Mouse (Mus musculus): ENCODE measurements at regions not wholly inside any gene's neighbourhood (a gene's known extent, or its start where the extent isn't known, plus 50 kb on each side); places are given as distances from the start of the nearest gene placed in this dataset.

DNA sequence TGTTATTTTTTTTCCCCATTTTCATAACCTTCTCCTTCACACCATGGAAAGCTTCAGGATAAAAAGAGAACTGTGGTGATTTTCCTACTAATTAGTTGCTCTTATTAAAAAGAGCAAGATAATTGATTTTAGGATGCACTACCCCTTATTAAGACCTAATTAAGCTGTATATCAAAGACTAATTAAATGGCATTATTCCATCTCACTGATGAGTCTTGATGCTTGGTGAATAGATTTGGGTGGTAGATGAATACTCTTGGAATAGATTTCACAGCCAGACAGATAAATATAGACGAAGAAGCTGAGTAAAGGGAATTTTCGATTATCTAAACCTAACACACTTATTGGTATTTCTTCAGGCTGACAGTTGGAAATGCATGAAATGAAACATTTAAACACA, 346.5 kb upstream of the Tenm2 start:
- DNase-seq: no peak

DNA sequence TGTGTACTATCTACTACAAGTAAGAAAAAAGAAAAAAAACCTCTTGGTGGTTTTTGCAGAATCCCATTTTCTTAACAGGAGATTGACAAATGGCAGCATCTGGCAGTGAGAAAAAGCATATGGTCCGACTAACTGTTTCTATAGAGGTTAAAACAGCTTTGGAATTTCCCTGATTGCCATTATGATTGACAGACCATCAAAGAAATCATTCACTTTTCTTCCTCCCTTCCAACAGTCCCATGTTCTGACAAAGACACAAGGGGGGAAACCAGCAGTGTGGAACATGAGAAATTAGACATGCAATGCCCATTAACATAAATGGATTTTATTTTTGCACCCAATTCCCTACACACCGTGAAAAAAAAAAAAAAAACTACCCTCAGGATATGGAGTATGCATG, 297.9 kb upstream of the Tenm2 start:
- no peak for DNase-seq

DNA sequence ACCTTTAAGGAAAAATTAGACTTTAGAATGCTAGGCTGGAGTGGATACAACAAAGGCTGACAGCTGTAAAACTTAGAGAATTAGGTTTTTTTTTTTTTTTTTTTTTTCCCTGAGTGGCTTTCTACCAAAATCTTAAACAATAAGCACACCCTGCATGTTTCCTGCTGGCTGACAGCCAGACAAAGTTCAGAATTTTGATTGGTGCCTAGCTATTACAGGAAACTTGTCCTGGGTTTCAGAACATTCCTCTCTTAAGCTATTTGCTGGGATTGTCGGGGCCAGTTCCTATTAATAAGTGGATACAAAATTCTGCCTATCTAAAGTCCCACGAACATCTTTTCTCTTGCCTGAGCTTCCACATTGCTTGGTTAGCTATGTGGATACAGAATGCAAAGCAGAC, 296.7 kb upstream of the Tenm2 start:
- peak; percentile 7 for DNase-seq

DNA sequence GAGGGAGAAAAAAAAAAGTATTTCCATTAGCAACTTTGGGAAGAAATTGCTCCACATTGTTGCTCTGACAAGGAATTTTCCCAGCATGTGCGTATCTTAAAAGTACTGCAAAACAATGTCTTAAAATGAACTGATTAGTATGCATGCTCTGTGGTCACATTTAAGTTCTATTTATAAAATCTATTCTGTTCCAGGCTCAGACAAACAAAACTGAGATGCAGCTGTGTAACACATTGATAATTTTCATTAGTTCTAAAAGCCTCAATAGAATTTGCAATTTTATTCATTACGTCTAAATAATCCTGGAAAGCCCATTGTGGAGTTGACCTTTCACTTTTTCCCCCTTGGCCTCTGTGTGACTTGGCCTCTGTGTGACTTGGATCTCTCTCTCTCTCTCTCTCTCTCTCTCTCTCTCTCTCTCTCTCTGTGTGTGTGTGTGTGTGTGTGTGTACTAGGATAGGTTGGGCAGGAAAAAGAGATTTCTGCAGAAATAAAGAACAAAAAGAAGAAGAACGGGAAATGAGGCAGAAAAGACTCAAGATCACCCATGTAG, 262.8 kb upstream of the Tenm2 start:
- DNase-seq: no peak

DNA sequence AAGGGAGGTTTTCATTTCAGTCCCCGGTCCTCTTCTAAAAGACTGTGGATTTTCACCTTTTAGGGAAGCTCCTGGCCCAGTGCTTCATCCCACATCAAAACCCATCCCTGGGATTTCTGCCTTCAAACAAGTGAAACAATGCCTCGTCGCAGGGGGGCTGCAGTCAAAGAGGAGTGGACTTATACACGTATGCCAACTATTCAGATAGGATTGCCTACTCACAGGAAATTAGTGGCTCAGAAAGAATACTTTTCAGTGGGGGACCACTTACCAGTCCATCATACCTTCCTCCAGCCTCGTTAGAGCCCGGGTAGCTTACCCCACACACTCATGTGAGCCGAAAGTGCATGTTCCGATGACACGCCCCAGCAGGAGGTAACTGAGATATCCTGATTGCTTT, 262.1 kb upstream of the Tenm2 start:
- no peak for DNase-seq

DNA sequence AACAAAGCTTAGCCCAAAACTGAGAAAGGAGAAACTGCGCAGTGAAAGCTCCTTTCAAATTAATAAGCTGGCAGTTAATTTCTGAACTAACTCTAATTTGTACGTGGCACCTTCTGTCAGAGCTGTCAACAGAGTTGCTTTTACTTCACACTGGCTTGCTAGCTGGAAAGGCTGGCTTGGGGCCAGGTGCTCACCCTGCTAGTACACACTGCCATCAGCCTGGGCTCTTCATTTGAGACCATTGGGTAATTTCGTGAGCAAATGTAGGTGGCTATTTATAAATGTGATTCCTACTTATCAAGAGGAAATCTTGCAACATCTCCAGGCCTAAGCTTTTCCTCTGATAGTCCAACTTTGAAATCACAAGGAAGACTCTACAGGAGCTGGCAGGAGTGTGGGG, 244.5 kb upstream of the Tenm2 start:
- DNase-seq: peak; percentile 7

DNA sequence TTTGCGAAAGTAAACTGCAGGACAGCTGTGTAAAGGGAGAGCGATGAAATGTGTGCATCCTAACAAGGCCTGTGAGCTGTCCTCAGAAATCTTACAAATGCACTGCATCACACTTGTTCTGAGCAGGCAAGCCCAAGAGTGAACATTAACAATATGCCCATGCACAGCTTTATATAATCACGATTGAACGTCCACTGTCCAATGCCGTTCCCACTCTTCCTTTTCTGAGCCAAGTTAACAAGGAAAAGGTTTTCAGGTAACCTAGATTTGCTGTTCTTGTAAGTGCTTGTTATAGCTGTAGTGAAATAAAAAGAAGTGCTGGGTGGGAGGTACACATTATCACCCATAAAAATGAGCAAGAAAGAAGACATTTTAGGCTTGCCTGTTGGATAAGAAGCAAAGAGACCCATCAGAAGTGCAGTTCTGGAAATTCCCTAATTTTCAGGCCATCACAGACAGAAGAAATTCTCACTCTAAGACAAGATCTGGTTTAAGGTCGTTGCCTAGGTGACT, 243.3 kb upstream of the Tenm2 start:
- no peak for DNase-seq

DNA sequence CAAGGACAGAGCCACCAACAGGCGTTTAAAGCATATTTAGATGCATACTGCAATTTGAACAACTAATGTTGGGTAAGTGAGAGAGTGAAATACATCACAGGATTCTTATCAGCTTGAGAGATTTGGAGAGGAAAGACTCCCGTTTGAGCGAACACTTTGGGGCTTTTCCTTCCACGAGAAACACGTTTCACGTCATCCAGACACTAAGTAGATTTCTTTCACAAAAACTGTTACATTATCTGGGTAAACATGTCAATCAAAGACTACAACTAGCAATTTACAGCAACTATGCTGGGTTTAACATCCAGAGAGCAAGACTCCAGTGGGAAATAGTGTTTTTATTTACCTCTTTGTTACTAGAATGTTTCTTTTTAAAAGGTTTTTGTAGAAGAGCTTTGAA, 238.3 kb upstream of the Tenm2 start:
- no peak for DNase-seq

DNA sequence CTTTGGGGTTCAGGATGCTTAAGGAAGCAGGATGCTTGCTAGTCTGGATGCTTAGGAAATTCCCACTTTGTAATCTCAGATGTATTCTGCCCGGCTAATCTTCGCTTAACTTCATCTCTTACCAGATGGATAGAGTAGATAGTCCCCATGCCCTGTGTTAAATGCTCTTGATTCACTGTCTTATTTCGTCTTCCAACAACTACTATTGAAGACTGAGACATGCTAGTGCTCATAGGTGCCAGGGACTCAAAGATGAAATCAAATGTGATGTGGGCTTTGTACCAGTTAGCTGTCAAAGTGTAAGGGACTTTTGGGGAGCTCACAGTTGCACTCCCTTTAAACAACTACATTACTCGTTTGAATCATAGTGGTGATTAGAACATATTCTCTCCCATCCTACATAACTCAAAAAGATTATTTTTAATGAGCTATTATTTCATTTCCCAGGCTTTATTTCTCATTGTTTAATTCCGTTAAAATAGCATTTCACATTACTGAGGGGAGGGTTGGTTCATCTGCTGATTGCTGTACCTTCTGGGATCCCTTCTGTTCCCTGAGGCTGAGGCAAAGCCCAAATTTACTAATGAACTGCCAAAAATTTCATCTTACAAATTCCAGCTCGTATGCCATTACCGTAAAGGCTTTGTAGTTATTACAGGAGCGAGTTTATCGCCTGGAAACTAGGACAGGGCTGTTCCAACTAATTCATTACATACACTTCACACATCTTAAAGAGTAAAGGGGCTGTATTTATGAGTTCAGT, 228.1 kb upstream of the Tenm2 start:
- no peak for DNase-seq

DNA sequence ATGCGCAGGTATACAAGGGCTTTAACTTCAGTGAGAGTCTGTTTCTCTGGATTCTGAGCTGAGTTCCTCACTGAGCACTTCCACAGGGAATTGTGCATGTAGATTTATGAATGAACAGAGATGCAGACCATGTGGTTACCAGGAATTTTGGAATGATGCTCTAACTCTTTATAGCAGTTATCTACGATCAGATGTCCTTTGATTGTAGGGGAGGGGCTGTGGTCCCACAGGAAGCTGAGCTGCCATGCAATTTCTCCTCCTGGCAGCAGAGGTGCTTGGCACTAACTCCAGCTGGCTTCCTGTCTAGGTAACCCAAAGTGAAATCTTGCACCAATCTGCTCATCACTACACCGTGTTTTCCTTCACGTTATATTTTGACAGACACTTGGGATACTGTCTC, 226.6 kb upstream of the Tenm2 start:
- no peak for DNase-seq

DNA sequence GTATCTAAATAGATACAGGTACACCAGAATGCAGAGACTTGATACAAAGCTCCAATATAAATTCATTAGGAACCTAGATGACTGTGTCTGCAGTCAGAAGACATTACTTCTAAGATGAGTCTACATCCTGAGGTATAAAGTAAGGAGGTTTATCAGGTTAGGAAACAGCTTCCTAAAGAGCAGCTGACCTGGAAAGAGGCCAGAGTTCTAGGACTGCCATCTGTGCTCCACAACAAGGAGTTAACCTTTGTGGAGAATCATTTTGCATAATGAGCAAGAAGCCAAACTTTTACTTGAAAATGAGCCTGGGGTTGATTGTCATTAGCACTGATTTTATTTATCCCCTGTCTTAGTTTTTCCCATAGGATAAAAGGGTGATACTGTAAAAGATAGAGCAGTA, 211.6 kb upstream of the Tenm2 start:
- no peak for DNase-seq

DNA sequence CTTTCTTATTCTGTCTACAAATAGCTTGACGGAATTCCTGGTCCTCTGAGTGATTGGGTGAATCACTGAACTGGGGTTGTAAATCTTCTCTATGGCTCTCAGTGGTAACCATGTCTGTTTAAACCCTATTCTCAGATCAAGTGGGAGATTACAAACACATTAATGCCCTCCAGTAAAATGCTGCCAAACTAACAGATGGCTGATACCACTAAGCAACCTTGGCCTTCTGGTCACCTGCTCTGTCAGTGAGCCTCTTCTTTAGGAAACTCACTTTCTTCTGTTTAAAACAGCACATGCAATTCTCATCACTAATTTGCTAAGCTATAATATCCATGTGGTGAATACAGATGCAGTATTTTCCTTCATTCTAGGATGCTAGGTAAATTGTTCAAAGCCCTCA, 210.9 kb upstream of the Tenm2 start:
- DNase-seq: no peak

DNA sequence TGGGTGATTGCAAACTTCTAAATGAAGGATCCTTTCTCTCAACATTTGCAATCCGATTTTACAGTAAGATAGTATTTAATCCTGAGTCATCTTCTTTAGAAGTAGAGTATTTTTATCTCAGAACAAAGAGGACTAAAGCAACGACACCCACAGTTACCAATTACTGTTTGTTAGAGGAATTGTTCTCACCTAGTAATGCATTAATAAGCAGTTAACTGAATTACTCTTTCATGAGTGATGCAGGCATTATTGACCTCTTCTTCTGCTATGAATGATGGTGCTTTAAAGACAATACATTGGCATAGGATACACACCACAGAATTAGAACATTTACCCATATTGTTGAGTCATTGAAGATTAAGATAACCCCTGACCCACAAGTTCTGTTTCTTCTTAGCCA, 207.0 kb upstream of the Tenm2 start:
- DNase-seq: no peak

DNA sequence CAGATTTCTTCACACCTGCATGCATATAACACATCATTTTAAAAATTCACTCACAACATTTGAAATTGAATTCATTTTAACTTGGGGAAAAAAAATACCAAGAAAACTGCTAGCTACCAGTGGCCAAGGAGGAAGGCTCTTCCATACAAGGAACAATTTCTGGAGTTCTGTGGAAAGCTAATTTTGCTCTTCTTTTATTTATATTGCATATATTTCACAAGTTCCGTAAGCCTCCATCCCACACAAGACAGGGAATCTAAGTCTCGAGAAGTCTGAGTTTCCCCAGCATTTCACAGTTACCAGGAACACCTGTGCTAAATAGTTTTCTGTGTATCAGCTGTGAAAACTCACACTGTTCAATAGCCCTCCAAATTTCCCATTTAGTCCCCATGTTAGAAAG, 198.8 kb upstream of the Tenm2 start:
- no peak for DNase-seq

DNA sequence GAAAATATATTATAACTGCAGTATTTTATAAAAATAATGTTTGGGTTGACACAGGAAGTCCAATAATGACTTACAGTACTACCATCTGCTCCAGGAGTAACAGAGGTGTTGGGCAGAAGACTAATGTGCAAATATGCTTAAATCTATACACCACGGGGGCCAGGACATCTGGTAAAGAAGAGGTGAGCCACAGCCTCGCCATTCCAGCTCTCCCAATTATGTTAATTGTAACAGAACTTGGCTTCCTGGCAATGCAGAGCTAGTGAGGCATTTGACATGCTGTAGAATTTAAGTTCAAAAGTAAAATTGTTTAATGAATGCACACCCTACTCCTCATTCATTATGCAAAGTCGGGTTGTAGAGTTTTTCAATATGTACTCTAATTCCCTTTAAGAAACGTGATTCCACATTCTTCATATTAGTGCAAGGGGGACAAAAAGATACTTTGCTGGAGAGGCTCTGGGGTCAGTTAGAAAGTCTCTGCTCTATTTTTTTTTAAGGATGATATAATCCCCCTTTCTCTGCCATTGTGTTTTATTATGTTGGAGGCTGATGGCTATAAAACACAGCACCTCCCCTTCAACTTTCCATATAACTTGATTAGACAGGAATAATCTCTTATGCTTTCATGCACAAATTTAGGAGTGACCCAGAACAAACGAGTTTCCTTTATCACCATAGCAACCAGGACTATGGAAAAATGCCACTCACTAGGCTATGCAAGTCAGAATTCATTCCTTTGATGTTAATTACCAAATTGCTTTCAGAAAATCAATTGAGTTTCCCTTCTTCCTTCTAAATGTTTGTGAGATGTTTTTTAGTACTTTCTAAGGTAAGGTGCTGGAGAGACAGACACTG, 188.8 kb upstream of the Tenm2 start:
- no peak for DNase-seq

DNA sequence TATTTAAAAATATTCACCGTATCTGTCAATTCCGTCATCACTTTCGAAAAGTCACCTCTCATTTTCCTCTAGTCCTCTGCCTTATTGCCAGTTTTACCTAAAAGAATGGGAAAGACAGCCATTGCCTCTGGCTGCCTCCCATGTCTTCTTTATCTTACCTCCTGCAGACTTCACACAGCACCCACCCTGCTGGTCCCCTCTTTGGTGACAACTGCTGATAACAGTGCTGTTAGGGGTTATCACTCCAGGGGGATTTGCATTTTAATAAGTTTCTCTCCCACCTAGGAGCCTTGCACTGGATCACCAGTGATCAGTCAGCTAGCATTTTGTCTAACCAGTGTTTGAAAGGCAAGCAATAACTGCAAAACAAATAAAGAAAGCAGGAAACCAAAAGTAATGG, 177.1 kb upstream of the Tenm2 start:
- no peak for DNase-seq

DNA sequence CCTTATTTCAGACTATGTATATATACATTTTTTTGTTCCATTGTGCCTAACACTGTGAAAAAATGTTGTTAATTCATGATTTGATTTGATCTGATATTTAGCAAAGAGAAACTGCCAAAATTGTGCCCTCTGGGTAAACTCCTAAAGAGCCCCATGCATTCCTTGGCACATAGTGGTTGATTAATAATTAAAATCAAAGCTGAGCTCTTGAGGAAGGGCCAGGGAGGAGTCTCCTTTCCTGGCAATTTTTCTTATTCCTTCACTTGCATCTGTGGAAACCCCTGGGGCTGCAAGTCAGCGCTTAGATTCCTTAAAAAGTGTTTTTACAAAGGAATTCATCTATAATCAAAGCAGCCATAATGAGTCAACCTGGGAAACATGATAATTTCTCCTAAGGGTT, 132.2 kb upstream of the Tenm2 start:
- DNase-seq: no peak

DNA sequence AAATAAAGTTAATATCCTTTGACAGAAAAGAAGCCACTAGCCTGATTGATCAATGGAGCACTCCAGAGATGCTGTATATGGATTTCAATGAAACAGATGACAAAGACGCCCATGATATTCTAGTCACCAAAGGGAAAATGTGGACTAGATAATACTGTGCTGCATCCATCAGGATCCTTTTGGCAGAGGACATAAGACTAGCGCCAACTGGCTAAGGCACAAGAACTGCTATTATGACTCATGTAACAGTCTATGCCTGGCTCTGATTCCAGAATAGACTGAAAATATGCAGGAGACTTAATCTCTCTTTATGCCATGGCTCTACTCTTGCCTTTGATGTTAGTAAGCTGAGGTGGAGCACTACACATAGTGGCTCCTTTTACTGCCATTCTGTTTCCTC, 128.7 kb upstream of the Tenm2 start:
- peak; percentile 0 for DNase-seq

DNA sequence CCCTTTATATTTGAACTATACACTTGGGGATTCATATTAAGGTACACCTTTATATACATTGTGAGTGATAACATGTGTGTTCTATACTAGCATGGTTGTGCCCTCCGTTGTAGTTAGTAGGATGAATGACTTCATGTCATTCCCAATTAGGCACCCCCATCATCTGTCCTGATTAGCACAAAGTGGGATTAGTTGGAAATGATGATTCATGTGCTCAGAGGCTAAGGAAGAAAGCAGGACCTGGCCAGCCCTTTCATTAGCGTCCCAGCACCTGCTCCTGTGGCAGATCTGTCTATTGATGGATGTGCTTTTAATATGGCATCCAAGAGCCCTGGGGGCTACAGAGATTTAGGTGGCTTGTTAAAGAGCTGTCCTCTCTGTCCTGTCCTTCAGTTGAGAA, 119.3 kb upstream of the Tenm2 start:
- no peak for DNase-seq

DNA sequence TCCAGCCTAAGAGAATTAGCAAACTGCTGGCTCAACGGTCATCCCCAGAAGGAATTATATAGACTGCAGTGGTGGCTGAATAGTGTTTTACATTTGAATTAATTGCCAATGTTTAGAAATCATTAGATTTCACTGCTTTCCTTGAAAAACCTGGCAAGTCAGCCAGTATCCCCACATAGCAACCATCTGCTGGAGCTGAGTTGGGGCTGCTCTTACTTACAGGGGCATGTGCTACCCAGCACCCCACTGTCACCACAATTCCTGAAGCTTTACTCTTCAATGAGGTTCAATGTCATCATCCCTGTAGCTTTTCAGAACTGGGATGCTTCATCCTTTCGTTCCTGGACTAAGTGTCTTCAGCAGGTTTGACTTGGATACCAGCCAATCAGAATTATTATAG, 73.9 kb upstream of the Tenm2 start:
- DNase-seq: no peak

DNA sequence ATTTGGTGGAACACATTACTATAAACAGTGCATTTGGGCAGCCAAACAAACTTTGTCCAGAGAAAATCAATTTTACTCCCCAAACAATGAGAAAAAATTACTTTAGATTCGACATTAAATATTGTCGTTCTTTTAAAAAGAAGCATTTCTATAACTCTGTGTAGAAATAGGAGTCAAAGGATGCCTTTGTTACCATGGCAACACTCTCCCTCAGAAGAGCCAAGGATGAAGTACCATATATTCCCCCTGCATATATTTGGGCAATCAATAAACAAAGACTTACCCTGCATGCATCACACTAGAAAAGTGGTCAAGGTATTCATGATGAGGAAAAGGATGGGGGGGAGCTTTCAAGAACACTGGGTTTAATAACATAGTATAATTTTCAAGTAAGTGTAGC, 70.9 kb upstream of the Tenm2 start:
- no peak for DNase-seq

All from lung, postnatal 36 days (tissue).